Mouse (Mus musculus) stomach, postnatal 0 days (tissue): ENCODE data around the gene Abhd5.

Source experiments
- CTCF ChIP-seq: IDR thresholded peaks from 2 replicates; pipeline ENCODE4 v1.5.1; 2016; ENCODE audit warnings: antibody characterized with exemption, low read depth, mild to moderate bottlenecking, moderate library complexity
- EP300 ChIP-seq: optimal IDR thresholded peaks from 2 replicates; pipeline ENCODE3; 2016; ENCODE audit warnings: antibody characterized with exemption

- TF ChIP-seq CTCF (no peak), EP300 (no peak)
Observed at GRCm38 (mm10) chr9:122314942-122315341, 36.5 kb upstream of the Abhd5 start.
